Mouse (Mus musculus): ENCODE data around the gene Fryl.

The Fryl gene

DNA sequence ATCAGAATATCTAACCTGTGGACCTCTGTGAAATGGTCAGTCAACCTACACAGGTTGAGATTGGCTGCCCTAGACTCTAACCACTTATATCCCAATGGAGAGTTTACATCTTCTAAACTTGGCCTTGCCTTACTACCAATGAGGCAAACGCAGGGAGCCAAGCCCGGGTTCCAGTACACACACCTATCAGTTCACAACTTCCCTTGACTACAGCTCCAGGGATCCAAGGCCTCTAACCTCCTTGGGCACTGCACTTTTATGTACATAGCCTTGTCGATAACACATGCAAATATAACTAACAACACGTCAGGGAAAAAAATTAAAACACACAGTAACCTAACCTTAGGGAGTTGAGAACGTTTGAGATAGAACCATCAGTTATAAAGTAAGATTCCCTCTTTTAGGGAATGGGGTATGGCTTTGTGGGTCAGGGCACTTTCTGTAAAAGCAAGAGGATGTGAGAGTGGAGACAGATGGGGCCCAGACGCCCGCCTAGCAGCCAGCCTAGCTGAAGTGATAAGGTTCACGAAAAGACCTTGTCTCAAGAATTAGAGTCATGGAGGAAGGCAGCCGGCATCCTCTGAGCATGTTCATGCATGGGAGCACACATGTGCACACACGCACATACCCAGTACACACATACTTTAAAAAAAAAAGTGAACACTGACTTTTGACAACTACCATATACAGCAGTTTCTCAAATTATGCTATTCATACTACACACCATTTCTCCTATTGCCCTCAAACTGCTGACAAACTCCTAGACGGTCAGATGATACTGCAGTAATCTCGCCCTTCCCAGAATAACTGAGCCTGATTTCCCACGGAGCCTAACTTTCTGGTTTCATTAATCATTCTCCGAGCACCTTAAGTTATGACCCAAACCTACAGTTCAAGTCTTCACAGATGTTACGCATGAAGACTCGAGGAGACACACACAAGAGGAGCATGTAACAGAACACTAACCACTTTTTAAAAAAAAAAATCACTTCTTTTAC, 55.7 kb downstream of the Fryl start:
- no peak for ATAC-seq (ENCODE audit: insufficient number of reproducible peaks, low FRiP score, low TSS enrichment)

DNA sequence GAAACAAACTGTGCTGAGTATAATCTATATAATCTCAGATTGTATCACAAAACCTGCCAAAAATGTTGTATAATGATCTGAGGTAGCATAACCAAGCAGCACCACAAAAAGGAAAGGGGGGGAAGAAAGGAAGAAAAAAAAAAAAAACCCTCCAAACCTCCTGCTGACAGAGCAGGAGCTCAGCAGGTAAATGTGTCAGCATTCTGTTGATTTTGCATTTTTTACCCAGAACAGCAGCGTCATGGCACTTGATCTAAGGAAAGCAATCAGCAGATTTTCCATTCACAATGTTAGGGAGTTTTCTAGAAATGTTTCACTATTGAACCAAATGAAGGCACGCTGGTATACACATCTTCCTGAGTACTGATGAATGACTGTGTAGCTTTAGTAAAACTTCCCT, 56.8 kb downstream of the Fryl start:
- ATAC-seq (ENCODE audit: insufficient number of reproducible peaks, low FRiP score, low TSS enrichment), result no peak

DNA sequence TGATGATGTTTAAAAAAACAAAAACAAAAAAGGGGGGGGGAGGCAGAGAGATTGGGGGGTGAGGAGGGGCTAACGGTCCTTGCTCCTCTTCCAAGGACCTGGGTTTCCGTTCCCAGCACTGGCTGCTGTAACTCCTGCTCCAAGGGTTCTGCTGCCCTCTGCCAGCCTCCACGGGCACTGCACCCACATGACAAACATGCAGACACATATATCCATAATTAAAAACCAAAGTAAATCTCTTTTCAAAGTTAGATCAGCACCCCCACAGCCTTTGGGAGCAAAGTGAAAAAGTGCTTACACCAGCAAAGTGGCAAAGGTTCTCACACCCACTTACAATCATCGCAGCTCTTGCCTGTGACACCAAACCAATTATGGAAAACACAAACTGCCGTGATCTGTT, 57.7 kb downstream of the Fryl start:
- ATAC-seq (ENCODE audit: insufficient number of reproducible peaks, low FRiP score, low TSS enrichment), result no peak

DNA sequence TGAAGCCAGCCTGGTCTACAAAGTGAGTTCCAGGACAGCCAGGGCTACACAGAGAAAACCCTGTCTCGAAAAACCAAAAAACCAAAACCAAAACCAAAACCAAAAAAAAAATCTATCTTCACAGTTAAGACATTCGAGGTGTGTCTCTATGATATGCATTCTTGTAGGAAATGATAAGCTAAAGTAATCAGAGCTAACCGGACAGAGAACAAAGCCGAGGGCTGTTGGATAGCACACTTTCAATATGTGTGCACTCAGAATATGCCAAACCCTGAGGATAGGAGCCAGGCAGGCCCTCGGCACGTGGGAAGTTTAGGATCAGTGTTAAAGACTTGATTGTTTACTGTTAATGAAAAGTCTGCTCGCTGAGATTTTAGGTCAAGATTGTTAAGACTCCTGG, 58.6 kb downstream of the Fryl start:
- no peak for ATAC-seq (ENCODE audit: insufficient number of reproducible peaks, low FRiP score, low TSS enrichment)

DNA sequence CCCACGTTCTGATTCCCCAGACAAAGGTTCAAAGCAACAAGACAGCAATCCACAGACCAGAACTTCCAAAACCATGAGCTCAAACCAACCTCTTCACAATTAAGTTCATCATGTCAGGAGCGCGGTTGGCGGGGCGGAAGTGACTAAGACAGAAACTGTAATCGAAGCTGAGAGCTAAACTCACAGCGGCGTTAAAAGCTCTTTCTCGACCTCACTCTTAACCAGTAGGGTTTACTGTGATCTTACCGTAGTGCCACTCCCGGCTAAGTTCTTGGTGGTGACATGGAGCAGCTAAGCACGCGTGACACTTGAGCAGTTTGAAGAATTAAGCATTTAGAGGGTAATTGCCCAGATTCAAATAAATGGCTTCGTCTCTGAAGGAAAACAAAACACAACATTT, 61.7 kb downstream of the Fryl start:
- no peak for ATAC-seq (ENCODE audit: insufficient number of reproducible peaks, low FRiP score, low TSS enrichment)

DNA sequence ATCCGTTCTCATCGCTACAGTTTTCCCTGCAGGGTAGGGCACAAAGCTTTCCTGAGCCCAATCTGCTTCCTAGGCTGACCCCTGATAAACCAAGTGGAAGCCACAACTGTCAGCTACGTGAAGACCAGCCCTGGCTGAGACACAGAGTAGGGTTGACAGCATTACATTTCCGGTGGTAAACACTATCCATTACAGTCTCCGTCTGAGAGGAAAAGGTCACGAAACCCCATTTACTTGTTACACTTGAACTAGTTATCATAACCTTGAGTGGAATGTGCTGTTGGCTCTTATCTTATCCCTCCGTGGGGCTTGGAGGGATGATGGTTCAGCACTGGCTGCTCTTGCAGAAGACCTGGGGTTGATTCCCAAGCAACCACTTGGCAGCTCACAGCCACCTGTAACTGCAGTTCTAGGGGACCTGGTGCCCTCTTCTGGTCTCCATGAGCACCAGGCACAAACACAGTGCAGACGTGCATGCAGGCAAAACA, 62.3 kb downstream of the Fryl start:
- ATAC-seq (ENCODE audit: insufficient number of reproducible peaks, low FRiP score, low TSS enrichment), result no peak

DNA sequence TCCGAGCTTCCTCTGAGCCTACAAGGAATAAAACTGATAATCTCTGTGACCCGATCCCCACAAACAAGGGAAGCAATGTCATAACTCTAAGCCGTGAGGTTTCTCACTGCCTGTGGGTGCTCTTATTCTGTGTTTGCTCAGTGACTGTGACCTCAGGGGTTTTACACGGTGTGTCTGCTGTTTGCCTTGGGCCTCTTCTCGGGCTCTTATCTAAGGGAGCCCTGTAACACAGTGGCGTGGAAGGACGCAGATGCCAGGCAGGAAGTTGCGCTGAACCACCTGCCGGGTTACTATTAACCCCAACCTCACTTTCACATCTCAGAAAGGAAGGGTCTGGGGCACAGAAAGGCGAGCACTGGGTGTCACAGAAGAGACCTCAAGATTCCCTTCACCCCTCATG, 62.8 kb downstream of the Fryl start:
- no peak for ATAC-seq (ENCODE audit: insufficient number of reproducible peaks, low FRiP score, low TSS enrichment)

DNA sequence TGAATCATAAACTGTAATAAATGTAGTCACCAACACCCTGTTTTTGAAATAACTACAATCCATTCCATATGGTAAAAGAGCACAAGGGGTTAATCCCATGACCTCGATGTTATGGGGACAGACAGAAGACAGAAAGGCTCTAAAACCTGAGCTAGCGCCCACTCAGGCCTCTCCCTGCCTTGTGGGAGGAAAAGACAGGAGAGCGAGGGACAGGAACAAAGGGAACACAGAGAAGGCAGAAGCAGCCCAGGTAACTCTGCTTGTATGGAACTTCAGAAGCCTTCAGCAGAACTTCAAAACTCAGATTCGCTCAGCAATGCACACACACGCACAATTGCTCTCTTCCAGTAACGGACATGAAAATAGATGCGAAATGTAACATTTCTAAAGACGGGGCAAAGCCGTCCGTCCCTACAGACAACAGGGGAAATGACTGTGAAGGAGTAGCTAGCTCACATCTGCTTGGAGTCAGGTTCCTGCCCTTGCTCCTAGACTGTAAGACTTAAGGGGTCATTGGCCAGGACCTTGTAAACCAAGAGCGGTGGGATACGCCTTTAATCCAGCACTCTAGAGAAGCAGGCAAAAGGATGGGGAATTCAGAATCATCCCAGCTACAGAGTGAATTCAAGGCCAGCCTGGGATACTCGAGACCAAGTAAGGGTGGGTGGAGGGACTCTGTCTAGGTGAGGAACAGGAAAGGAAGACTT, 63.4 kb downstream of the Fryl start:
- no peak for ATAC-seq (ENCODE audit: insufficient number of reproducible peaks, low FRiP score, low TSS enrichment)

DNA sequence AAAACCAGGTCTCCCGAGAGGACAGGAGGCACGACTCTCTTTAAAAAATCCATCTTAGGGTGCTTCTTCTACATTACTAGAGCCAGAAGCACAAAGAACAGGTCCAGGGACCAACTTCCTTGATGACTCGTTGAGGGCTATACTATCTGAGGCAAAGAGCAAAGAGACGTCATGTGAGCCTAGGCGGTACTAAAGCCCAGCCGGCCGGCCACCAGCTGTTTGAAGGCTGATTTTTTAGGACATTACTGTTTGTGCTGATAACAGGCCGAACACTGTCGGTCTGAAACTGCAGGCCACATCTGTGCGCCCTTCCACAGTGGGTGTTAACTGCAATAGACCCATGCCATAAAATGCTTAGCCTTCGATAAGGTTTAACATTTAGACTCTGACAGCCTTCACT, 64.7 kb downstream of the Fryl start:
- no peak for ATAC-seq (ENCODE audit: insufficient number of reproducible peaks, low FRiP score, low TSS enrichment)

DNA sequence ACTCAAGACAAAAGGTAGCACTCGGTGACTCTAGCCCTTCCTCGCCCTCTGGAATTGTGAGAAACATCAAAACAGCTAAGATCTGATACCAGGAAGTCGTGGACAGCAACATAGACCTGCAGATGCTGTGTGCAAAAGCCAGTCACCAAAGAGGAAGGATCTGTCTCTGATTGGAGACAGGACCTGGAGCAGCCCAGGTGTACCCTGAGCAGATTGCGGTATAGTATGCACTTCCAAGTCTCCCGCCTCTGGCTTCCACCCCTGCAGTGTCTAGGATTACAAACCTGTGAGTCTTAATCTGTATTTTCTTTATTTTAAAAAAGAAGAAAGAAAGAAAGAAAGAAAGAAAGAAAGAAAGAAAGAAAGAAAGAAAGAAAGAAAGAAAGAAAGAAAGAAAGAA, 66.3 kb downstream of the Fryl start:
- ATAC-seq (ENCODE audit: insufficient number of reproducible peaks, low FRiP score, low TSS enrichment), result no peak

DNA sequence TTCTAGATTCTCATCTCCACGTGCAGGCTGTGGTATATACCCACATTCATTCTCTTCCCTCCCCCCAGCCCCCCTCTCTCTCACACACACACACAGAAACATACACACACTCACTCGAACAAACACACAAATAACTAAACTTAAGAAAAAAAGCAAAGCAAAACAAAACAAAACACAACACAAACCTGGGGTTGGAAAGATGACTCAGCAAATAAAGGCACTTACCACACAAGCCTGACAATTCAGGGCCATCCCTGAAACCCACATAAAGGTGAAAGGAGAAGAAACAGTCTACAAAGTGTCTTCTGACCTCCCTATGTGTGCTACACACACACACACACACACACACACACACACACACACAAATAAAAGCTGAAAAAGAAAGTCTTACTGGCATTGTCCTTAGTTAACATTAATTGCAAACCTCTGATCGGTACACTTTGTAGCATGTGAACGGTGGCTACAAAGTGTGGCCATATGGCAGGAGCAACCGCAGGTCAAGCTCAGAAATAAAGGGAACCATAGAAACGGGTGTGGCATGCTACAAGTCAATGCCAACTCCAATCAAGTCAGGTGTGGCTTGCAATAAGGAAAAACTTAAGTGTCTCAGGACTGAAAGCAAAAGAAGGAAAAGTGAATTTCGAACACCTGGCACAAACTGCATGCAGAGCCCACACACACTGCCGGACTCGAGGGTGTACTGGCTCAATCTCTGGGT, 66.8 kb downstream of the Fryl start:
- ATAC-seq (ENCODE audit: insufficient number of reproducible peaks, low FRiP score, low TSS enrichment), result no peak

DNA sequence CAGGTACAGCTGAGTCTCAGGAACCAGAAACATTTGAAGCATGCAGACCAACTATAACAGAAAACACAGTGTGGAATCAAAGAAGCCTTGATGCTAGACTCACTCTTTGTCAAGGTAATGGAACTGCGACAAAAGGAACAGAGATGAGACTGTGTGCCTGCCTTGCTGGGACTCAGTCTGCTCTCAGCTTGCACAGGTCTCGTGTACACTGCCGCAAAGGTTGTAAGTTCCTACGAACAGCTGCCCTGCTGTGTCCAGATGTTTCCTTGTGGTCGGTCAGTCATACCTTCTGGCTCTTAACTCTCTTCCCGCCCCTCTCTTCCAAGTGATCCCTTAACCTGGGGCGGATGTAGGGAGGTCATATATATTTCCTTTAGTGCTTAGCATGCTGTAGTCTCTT, 67.8 kb downstream of the Fryl start:
- no peak for ATAC-seq (ENCODE audit: insufficient number of reproducible peaks, low FRiP score, low TSS enrichment)

DNA sequence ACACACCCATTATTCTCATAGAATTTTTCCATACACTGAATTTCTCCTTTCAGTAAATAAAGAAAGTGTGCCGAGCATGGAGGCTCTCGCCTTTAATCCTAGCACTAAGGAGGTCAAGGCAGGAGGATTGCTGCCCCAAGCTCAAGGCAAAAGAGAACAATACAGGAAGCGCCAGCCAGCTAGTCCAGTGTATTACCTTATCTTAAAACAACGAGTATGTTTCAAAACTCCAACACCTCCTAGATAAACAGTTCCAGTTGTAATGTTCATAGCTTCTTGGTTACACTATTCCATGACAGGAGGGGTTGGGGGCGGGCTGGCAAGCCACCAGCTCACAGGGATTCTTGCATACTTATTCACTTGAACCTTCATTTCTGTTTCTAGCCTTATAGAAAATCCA, 68.3 kb downstream of the Fryl start:
- ATAC-seq (ENCODE audit: insufficient number of reproducible peaks, low FRiP score, low TSS enrichment), result no peak

DNA sequence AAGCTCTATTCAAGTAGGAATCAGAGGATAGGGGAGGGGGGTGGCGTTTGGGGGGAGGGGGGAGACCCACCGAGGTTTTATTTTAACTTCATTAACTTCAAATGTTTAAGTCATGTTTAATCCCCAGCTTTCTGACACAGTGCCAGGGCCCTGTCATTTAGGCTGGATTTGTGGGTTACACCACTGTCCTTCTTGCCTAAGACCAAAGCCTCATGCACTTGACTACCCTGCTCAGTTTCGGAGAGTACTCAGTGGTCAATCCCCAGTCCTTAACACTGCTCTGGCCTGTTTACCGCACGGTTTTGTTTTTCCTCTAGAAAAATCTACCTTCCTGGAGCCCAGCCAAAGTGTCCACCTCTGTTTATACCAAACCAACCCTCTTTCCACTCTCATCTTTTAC, 69.5 kb downstream of the Fryl start:
- no peak for ATAC-seq (ENCODE audit: insufficient number of reproducible peaks, low FRiP score, low TSS enrichment)

DNA sequence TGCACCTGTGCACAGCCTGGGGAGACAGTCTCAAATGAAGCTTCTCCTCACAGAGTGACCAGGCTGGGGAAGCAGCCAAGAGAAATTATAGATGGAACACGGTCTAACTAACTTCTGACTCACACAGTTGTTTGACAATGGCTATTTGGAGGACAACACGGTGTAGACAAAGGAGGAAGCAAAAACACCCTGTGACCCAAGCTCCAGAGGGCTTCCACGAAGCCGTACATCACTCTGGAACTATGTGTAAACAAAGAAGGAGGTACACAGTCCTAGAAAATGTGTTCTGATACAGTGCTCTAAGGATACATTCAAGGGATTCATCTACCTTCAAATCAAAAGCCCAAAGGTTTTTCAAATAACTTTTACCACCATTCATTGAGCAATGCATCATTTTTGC, 71.0 kb downstream of the Fryl start:
- no peak for ATAC-seq (ENCODE audit: insufficient number of reproducible peaks, low FRiP score, low TSS enrichment)

DNA sequence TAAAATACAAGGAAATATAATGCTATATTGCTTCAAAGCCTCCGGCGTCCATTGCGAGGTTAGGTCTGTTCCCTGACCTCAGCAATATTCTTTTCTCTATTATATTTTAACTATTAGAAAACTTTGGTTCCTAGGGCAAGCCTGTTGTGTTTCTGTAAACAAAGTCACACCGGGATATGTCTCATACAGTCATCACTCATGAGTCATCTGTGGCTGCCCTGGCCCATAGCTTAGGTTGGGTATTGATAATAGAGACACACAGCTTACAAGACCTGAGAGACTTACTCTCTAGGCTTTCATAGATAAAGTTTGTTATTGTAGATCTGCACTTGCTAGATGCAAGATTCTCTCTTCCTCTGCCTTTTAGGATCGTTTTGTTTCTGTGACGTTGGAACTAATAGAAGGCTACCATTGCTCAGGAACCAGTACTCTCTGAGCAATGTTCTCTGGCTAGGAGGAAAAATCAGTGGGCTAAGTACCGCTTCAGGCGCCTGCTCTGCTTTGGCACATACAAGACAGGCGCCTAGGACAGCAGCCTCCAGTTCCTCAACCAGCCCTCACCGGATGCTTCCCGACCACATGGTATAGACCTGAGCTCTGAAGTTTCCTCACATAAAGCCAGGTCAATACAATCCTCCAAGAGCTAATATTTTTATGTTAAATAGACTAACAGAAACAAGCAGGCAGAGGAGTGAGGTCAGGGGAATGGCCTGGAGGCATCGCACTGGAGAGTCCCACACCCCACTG, 73.5 kb downstream of the Fryl start:
- ATAC-seq (ENCODE audit: insufficient number of reproducible peaks, low FRiP score, low TSS enrichment), result no peak

DNA sequence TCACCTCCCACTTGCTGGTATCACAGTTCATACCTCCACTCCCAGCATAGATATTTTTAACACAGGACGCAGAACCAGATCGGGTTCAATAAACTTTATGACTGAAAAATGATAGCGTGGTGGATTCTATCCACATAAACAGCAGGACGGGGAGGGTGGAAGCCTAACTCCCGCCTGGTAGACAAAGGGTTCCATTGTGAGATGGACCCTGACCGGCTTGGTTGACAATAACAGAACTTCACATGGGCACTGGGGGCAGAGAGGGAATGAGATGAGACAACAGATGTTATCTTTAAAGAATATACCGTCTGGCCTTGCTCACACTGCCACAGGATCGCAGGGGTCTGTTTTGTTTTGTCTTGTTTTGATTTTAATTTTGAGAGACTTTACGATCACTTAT, 74.2 kb downstream of the Fryl start:
- no peak for ATAC-seq (ENCODE audit: insufficient number of reproducible peaks, low FRiP score, low TSS enrichment)

DNA sequence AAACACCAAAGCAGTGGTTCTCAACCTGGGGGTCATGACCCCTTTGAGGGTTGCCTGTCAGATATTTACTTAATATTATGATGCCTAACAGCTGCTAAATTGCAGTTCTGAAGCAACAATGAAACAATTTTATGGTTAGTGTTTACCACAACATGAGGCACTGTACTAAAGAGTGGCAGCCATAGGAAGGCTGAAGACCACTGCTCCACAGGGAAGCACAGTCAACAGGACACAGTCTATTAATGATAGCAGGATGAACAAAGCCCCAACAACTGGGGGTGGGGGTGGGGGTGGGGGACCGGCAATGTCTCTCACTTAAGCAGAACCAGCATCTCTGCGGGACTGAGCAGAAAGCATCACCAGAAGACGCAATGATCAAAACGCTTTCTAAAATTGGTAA, 80.1 kb downstream of the Fryl start:
- ATAC-seq (ENCODE audit: insufficient number of reproducible peaks, low FRiP score, low TSS enrichment), result no peak

DNA sequence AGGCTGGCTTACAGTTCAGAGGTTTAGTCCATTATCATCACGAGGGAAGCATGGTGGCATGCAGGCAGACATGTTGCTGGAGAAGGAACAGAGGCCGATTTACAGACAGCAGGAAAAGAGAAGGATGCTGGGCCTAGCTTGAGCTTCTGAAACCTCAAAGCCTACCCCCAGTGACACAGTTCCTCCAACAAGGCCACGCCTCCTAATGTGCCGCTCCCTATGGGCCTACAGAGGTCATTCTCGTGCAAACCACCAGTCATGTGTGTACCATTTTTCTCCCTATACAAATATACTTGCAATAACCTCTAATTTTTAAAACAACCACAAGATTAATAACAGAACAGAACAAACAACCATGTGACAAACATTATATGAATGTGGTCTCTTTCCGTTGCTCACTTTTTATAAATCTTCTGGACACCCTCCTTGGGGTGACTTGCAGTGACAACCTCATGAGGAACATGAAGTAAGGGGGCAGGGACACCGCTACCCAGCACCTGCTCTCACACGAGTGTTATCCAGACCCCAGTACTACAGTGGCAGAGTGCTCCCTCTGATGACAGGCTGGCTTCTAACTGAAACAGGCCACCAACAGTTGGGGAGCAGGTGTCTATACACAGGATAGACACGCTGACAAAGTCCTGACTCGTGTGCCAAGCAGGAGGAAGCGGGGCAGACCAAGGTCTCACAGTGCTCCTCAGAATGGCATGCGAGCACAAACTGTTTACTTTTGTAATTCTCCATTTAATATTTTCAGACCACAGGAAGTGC, 80.9 kb downstream of the Fryl start:
- ATAC-seq (ENCODE audit: insufficient number of reproducible peaks, low FRiP score, low TSS enrichment), result no peak

Data from cerebellum, adult (tissue).